Mouse (Mus musculus) urinary bladder, postnatal 14 days (tissue): ENCODE measurements at regions not wholly inside any gene's neighbourhood (a gene's known extent, or its start where the extent isn't known, plus 50 kb on each side); places are given as distances from the start of the nearest gene placed in this dataset.

Experiments
- DNase-seq: peaks from one replicate; pipeline ENCODE4 v3.0.0; 2021; ENCODE audit warnings: low spot score

GRCm38 (mm10) chr9:59232682-59233081 lies 58.7 kb upstream of the Adpgk start:
- no peak for DNase-seq

- no peak for DNase-seq
Observed at GRCm38 (mm10) chr9:59231947-59232346, 59.4 kb upstream of the Adpgk start.

GRCm38 (mm10) chr9:59231186-59231585 lies 60.2 kb upstream of the Adpgk start:
- no peak for DNase-seq

- peak; percentile 28 for DNase-seq
Observed at GRCm38 (mm10) chr9:59230161-59230560, 61.2 kb upstream of the Adpgk start.

GRCm38 (mm10) chr9:59227948-59228347 lies 63.4 kb upstream of the Adpgk start:
- no peak for DNase-seq

GRCm38 (mm10) chr9:59226361-59226760 lies 65.0 kb upstream of the Adpgk start:
- no peak for DNase-seq

GRCm38 (mm10) chr9:59219277-59219676 lies 72.1 kb upstream of the Adpgk start:
- no peak for DNase-seq

- DNase-seq, result no peak
Observed at GRCm38 (mm10) chr9:59202654-59203514, 88.5 kb upstream of the Adpgk start.

GRCm38 (mm10) chr9:59199495-59200196 lies 91.7 kb upstream of the Adpgk start:
- no peak for DNase-seq

GRCm38 (mm10) chr9:59198221-59198875 lies 93.0 kb upstream of the Adpgk start:
- no peak for DNase-seq

GRCm38 (mm10) chr9:59197506-59197905 lies 93.9 kb upstream of the Adpgk start:
- DNase-seq, result no peak

GRCm38 (mm10) chr9:59193971-59194370 lies 97.4 kb upstream of the Adpgk start:
- no peak for DNase-seq

GRCm38 (mm10) chr9:59189141-59189540 lies 102.2 kb upstream of the Adpgk start:
- peak; percentile 49 for DNase-seq

GRCm38 (mm10) chr9:59188411-59188810 lies 102.9 kb upstream of the Adpgk start:
- DNase-seq, result no peak

- no peak for DNase-seq
Observed at GRCm38 (mm10) chr9:59186326-59186725, 105.0 kb upstream of the Adpgk start.

- DNase-seq, result no peak
Observed at GRCm38 (mm10) chr9:59184089-59184488, 107.3 kb upstream of the Adpgk start.

- no peak for DNase-seq
Observed at GRCm38 (mm10) chr9:59182906-59183305, 108.5 kb upstream of the Adpgk start.

GRCm38 (mm10) chr9:59182490-59182889 lies 108.9 kb upstream of the Adpgk start:
- no peak for DNase-seq

- DNase-seq, result no peak
Observed at GRCm38 (mm10) chr9:59171576-59171975, 119.8 kb upstream of the Adpgk start.

- DNase-seq, result no peak
Observed at GRCm38 (mm10) chr9:59163390-59163976, 127.2 kb upstream of the Neo1 start.

- no peak for DNase-seq
Observed at GRCm38 (mm10) chr9:59162954-59163353, 126.7 kb upstream of the Neo1 start.

GRCm38 (mm10) chr9:59157663-59158062 lies 121.4 kb upstream of the Neo1 start:
- DNase-seq, result no peak
